Mouse (Mus musculus): ENCODE measurements around the gene Steap2. TPM values are rescaled to one million over a fixed set of nuclear protein-coding genes. Genes with fewer than 3 reads are reported as not detected.
A peak's percentile ranks its signal among the peaks of the same experiment; 100 is the strongest.
"Not testable (repeated sequence)": the region's sequence is repeated elsewhere in the genome, so short reads cannot be mapped to it uniquely, and the experiment has no call there.

Gene Steap2
- total and polyA plus RNA-seq, 3 experiments = 0.44 to 1.00 (median 0.52) TPM

- H3K27me3 ChIP-seq (ENCODE audit: control insufficient read depth, insufficient read depth, low read length) = peaks cover 6% of the 10 kb centered on the region
- DNase-seq = no peak
- TF ChIP-seq POLR2A (IDR thresholded peaks at IDR 0.05; ENCODE audit: insufficient read depth, low read depth, low read length) = no peak
- intact Hi-C loops (cut with DNase I) = no loop called here
- H3K36me3 ChIP-seq (ENCODE audit: control insufficient read depth, insufficient read depth, low read length) = no peaks in the 10 kb centered on the region
- no peaks in the 10 kb centered on the region for H3K79me2 ChIP-seq (replicated peaks; ENCODE audit: control insufficient read depth, insufficient read depth, low read length)
- peak overlapping the region; percentile 75 for H3K9ac ChIP-seq (ENCODE audit: low read depth, low read length)
- no peaks in the 10 kb centered on the region; the same call in 1 of the 2 replicates for H3K4me1 ChIP-seq (ENCODE audit: control insufficient read depth, insufficient read depth, low read length)
- WGBS = 2% methylated on average over 18 of the region's 29 CpGs
- peak overlapping the region; percentile 57 for H3K4me3 ChIP-seq
- H3K27ac ChIP-seq = no peak overlapping the region
Measured at GRCm38 (mm10) chr5:5693541-5693955, 830 bp downstream of the Steap2 start.

DNA sequence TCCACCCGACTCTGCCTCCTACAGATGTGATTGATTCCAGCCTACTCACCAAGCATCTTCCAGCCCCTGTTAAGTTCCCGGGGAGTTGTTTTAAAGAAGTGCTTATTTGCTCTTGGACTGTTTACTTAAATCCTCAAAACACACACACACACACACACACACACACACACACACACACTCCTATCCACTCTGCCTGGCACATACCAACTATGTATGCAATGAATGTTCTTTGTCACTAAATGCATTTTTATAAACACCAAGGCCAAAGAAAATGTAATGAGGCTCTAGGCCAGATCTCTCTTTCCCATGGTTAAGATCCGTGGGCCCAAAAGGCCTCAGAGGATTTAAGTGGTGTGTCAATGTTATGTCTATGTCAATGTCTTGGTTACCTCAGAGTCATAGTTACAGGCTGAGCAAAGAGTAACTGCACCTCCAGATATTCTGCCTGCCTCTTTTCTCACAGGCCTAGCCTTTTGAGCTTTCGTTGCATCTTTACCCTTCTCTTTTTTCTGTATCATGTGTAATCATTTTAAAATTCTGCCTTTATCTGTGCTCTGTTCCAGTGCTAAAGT, 2.1 kb downstream of the Steap2 start:
- intact Hi-C loops (cut with DNase I) = no loop called here
- DNase-seq = no peak
- Histone ChIP-seq H3K27ac (no peak overlapping the region), H3K4me1 (ENCODE audit: control insufficient read depth, insufficient read depth, low read length) (no peaks in the 10 kb centered on the region; the same call in 1 of the 2 replicates), H3K36me3 (ENCODE audit: control insufficient read depth, insufficient read depth, low read length) (no peaks in the 10 kb centered on the region), H3K9ac (ENCODE audit: low read depth, low read length) (no peak overlapping the region), H3K27me3 (ENCODE audit: control insufficient read depth, insufficient read depth, low read length) (peaks cover 6% of the 10 kb centered on the region), H3K79me2 (replicated peaks; ENCODE audit: control insufficient read depth, insufficient read depth, low read length) (no peaks in the 10 kb centered on the region), H3K4me3 (no peak overlapping the region)
- WGBS = 69% methylated on average over 4 of the region's 4 CpGs
- no peak for TF ChIP-seq CTCF (IDR thresholded peaks at IDR 0.05)

GRCm38 (mm10) chr5:5688945-5689540, 5.3 kb downstream of the Steap2 start:
- intact Hi-C loops (cut with DNase I) = no loop called here
- TF ChIP-seq EP300 (IDR thresholded peaks at IDR 0.05; ENCODE audit: insufficient read depth, low read depth, low read length) (no peak), CTCF (IDR thresholded peaks at IDR 0.05) (no peak), POLR2A (IDR thresholded peaks at IDR 0.05; ENCODE audit: insufficient read depth, low read depth, low read length) (no peak)

DNA sequence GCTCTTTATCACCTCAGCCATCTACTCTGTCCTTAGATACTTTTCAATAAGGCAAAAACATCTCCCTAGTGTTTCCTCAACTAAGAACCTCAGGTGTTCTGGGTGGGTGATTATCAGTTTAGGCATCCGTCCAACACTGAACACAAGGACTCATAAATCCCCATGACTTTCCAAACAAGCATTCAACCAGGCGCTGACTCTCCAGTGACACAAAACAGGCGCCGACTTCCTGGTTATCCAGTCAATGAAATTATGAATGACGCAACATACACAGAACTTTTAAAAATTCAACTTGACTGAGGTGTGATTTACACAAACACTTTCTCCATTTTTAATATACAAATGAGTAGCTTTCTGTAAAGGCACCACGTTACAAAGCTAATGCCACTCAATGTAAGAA, 6.2 kb downstream of the Steap2 start:
- Histone ChIP-seq H3K79me2 (replicated peaks; ENCODE audit: control insufficient read depth, insufficient read depth, low read length) (no peaks in the 10 kb centered on the region), H3K4me1 (ENCODE audit: control insufficient read depth, insufficient read depth, low read length) (no peaks in the 10 kb centered on the region), H3K27me3 (ENCODE audit: control insufficient read depth, insufficient read depth, low read length) (no peaks in the 10 kb centered on the region), H3K9ac (ENCODE audit: low read depth, low read length) (no peak overlapping the region), H3K27ac (no peak overlapping the region), H3K36me3 (ENCODE audit: control insufficient read depth, insufficient read depth, low read length) (no peaks in the 10 kb centered on the region), H3K4me3 (no peak overlapping the region)
- intact Hi-C loops (cut with DNase I) = no loop called here
- 77% methylated on average over 6 of the region's 6 CpGs for WGBS
- DNase-seq = no peak
- TF ChIP-seq POLR2A (IDR thresholded peaks at IDR 0.05; ENCODE audit: insufficient read depth, low read depth, low read length) = no peak
- TF ChIP-seq EP300 (IDR thresholded peaks at IDR 0.05; ENCODE audit: insufficient read depth, low read depth, low read length) = no peak
- no peak for TF ChIP-seq CTCF (IDR thresholded peaks at IDR 0.05)

More at GRCm38 (mm10) chr5:5688945-5689540, 5.3 kb downstream of the Steap2 start:
- Histone ChIP-seq H3K4me1 (ENCODE audit: control insufficient read depth, insufficient read depth, low read length) (no peaks in the 10 kb centered on the region), H3K27ac (no peak overlapping the region), H3K79me2 (replicated peaks; ENCODE audit: control insufficient read depth, insufficient read depth, low read length) (no peaks in the 10 kb centered on the region), H3K9ac (ENCODE audit: low read depth, low read length) (no peak overlapping the region), H3K36me3 (ENCODE audit: control insufficient read depth, insufficient read depth, low read length) (no peaks in the 10 kb centered on the region), H3K27me3 (ENCODE audit: control insufficient read depth, insufficient read depth, low read length) (peaks cover 3% of the 10 kb centered on the region), H3K4me3 (no peak overlapping the region)
- DNase-seq = no peak
- 72% methylated on average over 8 of the region's 8 CpGs for WGBS

GRCm38 (mm10) chr5:5686973-5687372, 7.4 kb downstream of the Steap2 start:
- WGBS = 18% methylated on average over 1 of the region's 1 CpGs

GRCm38 (mm10) chr5:5684946-5685345, 9.4 kb downstream of the Steap2 start:
- whole genome bisulfite sequencing = 74% methylated on average over 2 of the region's 2 CpGs
- intact Hi-C loops (cut with DNase I); H3K4me1 ChIP-seq (ENCODE audit: control insufficient read depth, insufficient read depth, low read length); H3K27me3 ChIP-seq (ENCODE audit: control insufficient read depth, insufficient read depth, low read length); H3K4me3 ChIP-seq; H3K36me3 ChIP-seq (ENCODE audit: control insufficient read depth, insufficient read depth, low read length); H3K9ac ChIP-seq (ENCODE audit: low read depth, low read length); H3K79me2 ChIP-seq (replicated peaks; ENCODE audit: control insufficient read depth, insufficient read depth, low read length); DNase-seq; H3K27ac ChIP-seq: not testable (repeated sequence)

More at GRCm38 (mm10) chr5:5686973-5687372, 7.4 kb downstream of the Steap2 start:
- intact Hi-C loops (cut with DNase I) = no loop called here
- Histone ChIP-seq H3K79me2 (replicated peaks; ENCODE audit: control insufficient read depth, insufficient read depth, low read length) (no peaks in the 10 kb centered on the region), H3K9ac (ENCODE audit: low read depth, low read length) (no peak overlapping the region), H3K36me3 (ENCODE audit: control insufficient read depth, insufficient read depth, low read length) (no peaks in the 10 kb centered on the region), H3K4me1 (ENCODE audit: control insufficient read depth, insufficient read depth, low read length) (no peaks in the 10 kb centered on the region), H3K4me3 (no peak overlapping the region), H3K27me3 (ENCODE audit: control insufficient read depth, insufficient read depth, low read length) (no peaks in the 10 kb centered on the region), H3K27ac (no peak overlapping the region)
- no peak for TF ChIP-seq CTCF (IDR thresholded peaks at IDR 0.05)
- TF ChIP-seq EP300 (IDR thresholded peaks at IDR 0.05; ENCODE audit: insufficient read depth, low read depth, low read length) = no peak
- TF ChIP-seq POLR2A (IDR thresholded peaks at IDR 0.05; ENCODE audit: insufficient read depth, low read depth, low read length) = no peak
- DNase-seq = no peak
